Mouse (Mus musculus) MEL (cell line): ENCODE data around the gene Ptprz1. TPM values are rescaled to one million over a fixed set of nuclear protein-coding genes. Genes with fewer than 3 reads are reported as not detected.

Source experiments
- DNase-seq: peaks from one replicate; pipeline ENCODE4 v3.0.0; 2011; ENCODE audit warnings: low read depth, low spot score
- H3K27ac ChIP-seq: 2 replicates; pipeline ENCODE4 v1.5.1; 2012; ENCODE audit warnings: low read depth, mild to moderate bottlenecking, control low read depth, low read length, moderate library complexity; ENCODE audit not compliant: control insufficient read depth
- H3K27me3 ChIP-seq, 2 experiments: fragments of 150-350 bp in 1 of 2; sonication (generic) in 1 of 2; 2 replicates each; pipeline ENCODE4 v1.6.1; 2012; ENCODE audit warnings: low read length in 2 of 2, mild to moderate bottlenecking in 2 of 2, improper control_type of control experiment in 1 of 2, moderate library complexity in 1 of 2; ENCODE audit not compliant: insufficient read depth in 2 of 2, control insufficient read depth in 1 of 2
- H3K36me3 ChIP-seq, 2 experiments: 2 replicates each; pipeline ENCODE4 v1.6.1; 2012 to 2014; ENCODE audit warnings: low read length in 2 of 2, improper control_type of control experiment in 1 of 2, inconsistent platforms in 1 of 2, mild to moderate bottlenecking in 1 of 2; ENCODE audit not compliant: insufficient read depth in 2 of 2, control insufficient read depth in 1 of 2
- H3K4me1 ChIP-seq, 2 experiments: fragments of 150-350 bp in 1 of 2; sonication (generic) in 1 of 2; 2 replicates each; pipeline ENCODE4 v1.6.1; 2012; ENCODE audit warnings: low read length in 2 of 2, improper control_type of control experiment in 1 of 2, mild to moderate bottlenecking in 1 of 2; ENCODE audit not compliant: insufficient read depth in 2 of 2, control insufficient read depth in 1 of 2
- H3K4me3 ChIP-seq, 2 experiments: fragments of 150-350 bp in 1 of 2; sonication (generic) in 1 of 2; 2 replicates each; pipeline ENCODE4 v1.5.1; 2012; ENCODE audit warnings: low read depth in 2 of 2, low read length in 2 of 2, mild to moderate bottlenecking in 2 of 2, moderate library complexity in 2 of 2, control low read depth in 1 of 2, improper control_type of control experiment in 1 of 2; ENCODE audit not compliant: control insufficient read depth in 1 of 2, insufficient read depth in 1 of 2
- H3K79me2 ChIP-seq: 2 replicates; pipeline ENCODE4 v1.6.1; 2012; ENCODE audit warnings: mild to moderate bottlenecking, low read length, moderate library complexity; ENCODE audit not compliant: control insufficient read depth, poor library complexity, insufficient read depth
- H3K9ac ChIP-seq: 2 replicates; pipeline ENCODE4 v1.6.1; 2012; ENCODE audit warnings: low read depth, mild to moderate bottlenecking, control low read depth, low read length, moderate library complexity; ENCODE audit not compliant: control insufficient read depth, poor library complexity, severe bottlenecking
- H3K9me3 ChIP-seq: fragments of 150-350 bp; sonication (generic); replicated peaks from 2 replicates; pipeline ENCODE4 v1.6.1; 2012; ENCODE audit warnings: mild to moderate bottlenecking, low read length, improper control_type of control experiment, moderate library complexity; ENCODE audit not compliant: insufficient read depth
- CTCF ChIP-seq, 3 experiments: IDR thresholded peaks in 2 of 3; conservative IDR thresholded peaks in 1 of 3; 2 replicates each; pipeline ENCODE4 v1.5.1; 2011 to 2012; ENCODE audit warnings: low read length in 3 of 3, low read depth in 2 of 3, mild to moderate bottlenecking in 2 of 3, improper control_type of control experiment in 1 of 3, inconsistent platforms in 1 of 3, mixed read lengths in 1 of 3, moderate library complexity in 1 of 3; ENCODE audit not compliant: control insufficient read depth in 1 of 3, insufficient read depth in 1 of 3, poor library complexity in 1 of 3, severe bottlenecking in 1 of 3
- E2F4 ChIP-seq: IDR thresholded peaks from 2 replicates; pipeline ENCODE4 v1.6.1; 2011; ENCODE audit warnings: low read depth, low read length, improper control_type of control experiment, borderline replicate concordance
- ELF1 ChIP-seq: IDR thresholded peaks from 2 replicates; pipeline ENCODE4 v1.6.1; 2014; ENCODE audit warnings: low read depth, mild to moderate bottlenecking, inconsistent platforms, low read length, improper control_type of control experiment, moderate library complexity
- EP300 ChIP-seq, 2 experiments: IDR thresholded peaks; 2 replicates each; pipeline ENCODE4 v1.6.1; 2011; ENCODE audit warnings: improper control_type of control experiment in 2 of 2, low read length in 2 of 2, low read depth in 1 of 2, mild to moderate bottlenecking in 1 of 2
- GABPA ChIP-seq: IDR thresholded peaks from 2 replicates; pipeline ENCODE4 v1.6.1; 2012; ENCODE audit warnings: low read depth, mild to moderate bottlenecking, inconsistent platforms, low read length, improper control_type of control experiment, moderate library complexity
- HCFC1 ChIP-seq: IDR thresholded peaks from 2 replicates; pipeline ENCODE4 v1.6.1; 2012; ENCODE audit warnings: low read depth, mild to moderate bottlenecking, inconsistent platforms, low read length, improper control_type of control experiment, moderate library complexity
- JUND ChIP-seq: IDR thresholded peaks from 2 replicates; pipeline ENCODE4 v1.6.1; 2011; ENCODE audit warnings: low read depth, mild to moderate bottlenecking, improper control_type of control experiment, low read length
- MAX ChIP-seq: IDR thresholded peaks from 2 replicates; pipeline ENCODE4 v1.6.1; 2011; ENCODE audit warnings: low read length, improper control_type of control experiment
- MAZ ChIP-seq: IDR thresholded peaks from 2 replicates; pipeline ENCODE4 v1.6.1; 2012; ENCODE audit warnings: low read depth, mild to moderate bottlenecking, inconsistent platforms, low read length, improper control_type of control experiment
- MEF2A ChIP-seq: IDR thresholded peaks from 2 replicates; pipeline ENCODE4 v1.6.1; 2014; ENCODE audit warnings: low read depth, mild to moderate bottlenecking, inconsistent platforms, low read length, improper control_type of control experiment; ENCODE audit not compliant: poor library complexity, insufficient replicate concordance, severe bottlenecking; ENCODE audit errors: extremely low read depth
- MXI1 ChIP-seq: IDR thresholded peaks from 2 replicates; pipeline ENCODE4 v1.6.1; 2011; ENCODE audit warnings: mild to moderate bottlenecking, low read depth, low read length, improper control_type of control experiment
- MYB ChIP-seq: IDR thresholded peaks from 2 replicates; pipeline ENCODE4 v1.6.1; 2011; ENCODE audit warnings: mild to moderate bottlenecking, low read depth, low read length, improper control_type of control experiment
- MYC ChIP-seq: IDR thresholded peaks from 2 replicates; pipeline ENCODE4 v1.6.1; 2011; ENCODE audit warnings: low read depth, mild to moderate bottlenecking, low read length, improper control_type of control experiment, moderate library complexity
- NELFE ChIP-seq: IDR thresholded peaks from 2 replicates; pipeline ENCODE4 v1.6.1; 2011; ENCODE audit warnings: low read depth, low read length, improper control_type of control experiment
- NRF1 ChIP-seq: IDR thresholded peaks from 2 replicates; pipeline ENCODE4 v1.6.1; 2014; ENCODE audit warnings: low read depth, mild to moderate bottlenecking, inconsistent platforms, low read length, improper control_type of control experiment, moderate library complexity; ENCODE audit not compliant: poor library complexity, insufficient read depth, severe bottlenecking
- POLR2A ChIP-seq, 2 experiments: IDR thresholded peaks; 2 replicates each; pipeline ENCODE4 v1.6.1; 2011 to 2012; ENCODE audit warnings: low read length in 2 of 2, mild to moderate bottlenecking in 2 of 2, control low read depth in 1 of 2, improper control_type of control experiment in 1 of 2, low read depth in 1 of 2, moderate library complexity in 1 of 2; ENCODE audit not compliant: control insufficient read depth in 1 of 2, insufficient read depth in 1 of 2, poor library complexity in 1 of 2
- POLR2AphosphoS5 ChIP-seq: IDR thresholded peaks from 2 replicates; pipeline ENCODE4 v1.6.1; 2012; ENCODE audit warnings: low read depth, borderline replicate concordance, mild to moderate bottlenecking, inconsistent platforms, low read length, moderate library complexity, mixed read lengths
- RAD21 ChIP-seq: IDR thresholded peaks from 2 replicates; pipeline ENCODE4 v1.6.1; 2011; ENCODE audit warnings: mild to moderate bottlenecking, low read depth, low read length, improper control_type of control experiment
- RCOR1 ChIP-seq: IDR thresholded peaks from 2 replicates; pipeline ENCODE4 v1.6.1; 2012; ENCODE audit warnings: low read depth, mild to moderate bottlenecking, inconsistent platforms, low read length, improper control_type of control experiment
- TBP ChIP-seq: IDR thresholded peaks from 2 replicates; pipeline ENCODE4 v1.8.0; 2011; ENCODE audit warnings: low read depth, low read length, improper control_type of control experiment
- TCF12 ChIP-seq: IDR thresholded peaks from 2 replicates; pipeline ENCODE4 v1.6.1; 2014; ENCODE audit warnings: low read depth, mild to moderate bottlenecking, inconsistent platforms, low read length, improper control_type of control experiment, moderate library complexity
- USF1 ChIP-seq: IDR thresholded peaks from 2 replicates; pipeline ENCODE4 v1.6.1; 2014; ENCODE audit warnings: low read depth, mild to moderate bottlenecking, inconsistent platforms, low read length, improper control_type of control experiment, moderate library complexity
- USF2 ChIP-seq, 2 experiments: IDR thresholded peaks; 2 replicates each; pipeline ENCODE4 v1.6.1; 2011 to 2012; ENCODE audit warnings: improper control_type of control experiment in 2 of 2, low read length in 2 of 2, borderline replicate concordance in 1 of 2, inconsistent platforms in 1 of 2, low read depth in 1 of 2, mild to moderate bottlenecking in 1 of 2; ENCODE audit not compliant: insufficient read depth in 1 of 2
- ZKSCAN1 ChIP-seq: IDR thresholded peaks from 2 replicates; pipeline ENCODE4 v1.6.1; 2012; ENCODE audit warnings: low read depth, mild to moderate bottlenecking, inconsistent platforms, low read length, improper control_type of control experiment, moderate library complexity
- ZMIZ1 ChIP-seq: IDR thresholded peaks from 2 replicates; pipeline ENCODE4 v1.6.1; 2012; ENCODE audit warnings: low read depth, mild to moderate bottlenecking, inconsistent platforms, low read length, improper control_type of control experiment, moderate library complexity
- ZNF384 ChIP-seq: IDR thresholded peaks from 2 replicates; pipeline ENCODE4 v1.6.1; 2012; ENCODE audit warnings: low read depth, mild to moderate bottlenecking, inconsistent platforms, low read length, improper control_type of control experiment
- polyA plus RNA-seq, 2 experiments: library from polyadenylated mRNA; stranded (reverse) in 1 of 2; unstranded in 1 of 2; fragments of >175 nt in 1 of 2; fragments of >200 nt in 1 of 2; gene quantifications; 2 replicates each; pipeline versions ENCODE4 v1.2.1 to v1.2.4; 2012; ENCODE audit warnings: low replicate concordance in 2 of 2, low read depth in 1 of 2; ENCODE audit not compliant: insufficient read length in 2 of 2, insufficient read depth in 1 of 2, missing spikeins in 1 of 2
- total RNA-seq: library from RNA; depleted of rRNA; stranded (reverse); fragments of 300-350 nt; gene quantifications from 2 replicates; pipeline ENCODE4 v1.2.3, GENCODE M21; 2012

The Ptprz1 gene
- total and polyA plus RNA-seq, 3 experiments, result not detected

GRCm38 (mm10) chr6:23014988-23015613, 139.8 kb downstream of the Ptprz1 start:
- no peak for TF ChIP-seq MAZ
- TF ChIP-seq TCF12, result no peak
- TF ChIP-seq RCOR1, result no peak
- TF ChIP-seq RAD21, result no peak
- TF ChIP-seq ZMIZ1, result no peak
- TF ChIP-seq USF2 (IDR thresholded peaks at IDR 0.05; ENCODE audit: borderline replicate concordance in 1 of 2, insufficient read depth in 1 of 2, low read depth in 1 of 2, low read length in 2 of 2), result no peak
- TF ChIP-seq NELFE, result no peak
- no peak for TF ChIP-seq USF1
- no peak for TF ChIP-seq POLR2A (IDR thresholded peaks at IDR 0.05; ENCODE audit: control insufficient read depth in 1 of 2, insufficient read depth in 1 of 2, low read depth in 1 of 2, low read length in 2 of 2, poor library complexity in 1 of 2)
- TF ChIP-seq ZKSCAN1, result no peak
- TF ChIP-seq TBP, result no peak
- TF ChIP-seq MEF2A, result no peak
- TF ChIP-seq ZNF384, result no peak
- no peak for TF ChIP-seq HCFC1
- no peak for TF ChIP-seq MYC
- TF ChIP-seq JUND, result no peak
- TF ChIP-seq NRF1, result no peak
- TF ChIP-seq CTCF (IDR thresholded peaks at IDR 0.05 in 2 of 3, conservative IDR thresholded peaks at IDR 0.05 in 1 of 3; ENCODE audit: control insufficient read depth in 1 of 3, insufficient read depth in 1 of 3, low read depth in 2 of 3, low read length in 3 of 3, poor library complexity in 1 of 3, severe bottlenecking in 1 of 3), result no peak
- no peaks in the 10 kb centered on the region for H3K36me3 ChIP-seq

GRCm38 (mm10) chr6:23028251-23028650, 152.9 kb downstream of the Ptprz1 start:
- Histone ChIP-seq H3K9ac (no peak overlapping the region), H3K79me2 (no peaks in the 10 kb centered on the region), H3K4me1 (no peaks in the 10 kb centered on the region), H3K9me3 (no peaks in the 10 kb centered on the region), H3K4me3 (no peak overlapping the region), H3K36me3 (no peaks in the 10 kb centered on the region), H3K27ac (no peak overlapping the region), H3K27me3 (no peaks in the 10 kb centered on the region; a peak in 1 of 4 replicates)
- no peak for TF ChIP-seq GABPA
- TF ChIP-seq EP300 (IDR thresholded peaks at IDR 0.05; ENCODE audit: low read depth in 1 of 2, low read length in 2 of 2), result no peak
- no peak for TF ChIP-seq MAZ
- TF ChIP-seq ELF1, result no peak
- TF ChIP-seq NRF1, result no peak
- no peak for TF ChIP-seq MAX
- no peak for TF ChIP-seq USF2 (IDR thresholded peaks at IDR 0.05; ENCODE audit: borderline replicate concordance in 1 of 2, insufficient read depth in 1 of 2, low read depth in 1 of 2, low read length in 2 of 2)
- no peak for TF ChIP-seq NELFE
- TF ChIP-seq CTCF (IDR thresholded peaks at IDR 0.05 in 2 of 3, conservative IDR thresholded peaks at IDR 0.05 in 1 of 3; ENCODE audit: control insufficient read depth in 1 of 3, insufficient read depth in 1 of 3, low read depth in 2 of 3, low read length in 3 of 3, poor library complexity in 1 of 3, severe bottlenecking in 1 of 3), result no peak
- no peak for TF ChIP-seq POLR2AphosphoS5
- no peak for TF ChIP-seq RCOR1
- no peak for TF ChIP-seq ZKSCAN1
- TF ChIP-seq HCFC1, result no peak
- TF ChIP-seq MXI1, result no peak
- no peak for TF ChIP-seq MYB
- no peak for TF ChIP-seq E2F4
- no peak for DNase-seq

More at GRCm38 (mm10) chr6:23014988-23015613, 139.8 kb downstream of the Ptprz1 start:
- H3K9ac ChIP-seq, result no peak overlapping the region
- H3K4me1 ChIP-seq, result no peaks in the 10 kb centered on the region
- H3K4me3 ChIP-seq, result no peak overlapping the region
- H3K27ac ChIP-seq, result no peak overlapping the region
- no peak for DNase-seq
- no peaks in the 10 kb centered on the region for H3K79me2 ChIP-seq
- H3K9me3 ChIP-seq, result no peaks in the 10 kb centered on the region
- no peaks in the 10 kb centered on the region for H3K27me3 ChIP-seq
